Mouse (Mus musculus) cerebellum, adult 11-12 months (tissue): ENCODE measurements around the gene Ifi208.
"Not testable (repeated sequence)": the region's sequence is repeated elsewhere in the genome, so short reads cannot be mapped to it uniquely, and the experiment has no call there.

ENCODE experiments used
- DNase-seq: peaks from one replicate; pipeline ENCODE4 v3.0.0; 2022

Gene Ifi208

GRCm38 (mm10) chr1:173673458-173674097 is at the start of gene Ifi208:
Gene Ifi208, plus strand, starts transcription at chr1:173673675.
- not testable (repeated sequence) for DNase-seq

GRCm38 (mm10) chr1:173624052-173624451 is 49.4 kb upstream of the Ifi208 start:
- no peak for DNase-seq

GRCm38 (mm10) chr1:173626686-173627085 is 46.8 kb upstream of the Ifi208 start:
- no peak for DNase-seq

- DNase-seq, result not testable (repeated sequence)
Observed at GRCm38 (mm10) chr1:173630622-173631021, 42.9 kb upstream of the Ifi208 start, which contains the start of gene Ifi209. Gene Ifi209, plus strand, starts transcription at chr1:173630917.

- no peak for DNase-seq
Observed at GRCm38 (mm10) chr1:173633969-173634645, 39.4 kb upstream of the Ifi208 start.

- DNase-seq, result no peak
Observed at GRCm38 (mm10) chr1:173645393-173645792, 28.1 kb upstream of the Ifi208 start.

- DNase-seq, result no peak
Observed at GRCm38 (mm10) chr1:173657973-173658372, 15.5 kb upstream of the Ifi208 start.

- not testable (repeated sequence) for DNase-seq
Observed at GRCm38 (mm10) chr1:173678605-173679004, 5.1 kb downstream of the Ifi208 start.

- no peak for DNase-seq
Observed at GRCm38 (mm10) chr1:173694270-173694669, 20.8 kb downstream of the Ifi208 start.

- no peak for DNase-seq
Observed at GRCm38 (mm10) chr1:173733219-173733618, 59.7 kb downstream of the Ifi208 start.

- DNase-seq, result not testable (repeated sequence)
Observed at GRCm38 (mm10) chr1:173735015-173735414, 61.5 kb downstream of the Ifi208 start.

- DNase-seq, result no peak
Observed at GRCm38 (mm10) chr1:173736986-173737385, 63.5 kb downstream of the Ifi208 start.

GRCm38 (mm10) chr1:173740537-173740936 is 67.1 kb downstream of the Ifi208 start:
- no peak for DNase-seq

- DNase-seq, result no peak
Observed at GRCm38 (mm10) chr1:173741656-173742055, 68.2 kb downstream of the Ifi208 start, which contains the start of gene Ifi207. Gene Ifi207, minus strand, starts transcription at chr1:173741747.

GRCm38 (mm10) chr1:173742262-173742661 is 68.8 kb downstream of the Ifi208 start:
- no peak for DNase-seq
